Mouse (Mus musculus): Measurements from ENCODE around the gene Trim31.
A peak's percentile ranks its signal among the peaks of the same experiment; 100 is the strongest.
"Not testable (repeated sequence)": the region's sequence is repeated elsewhere in the genome, so short reads cannot be mapped to it uniquely, and the experiment has no call there.

Gene Trim31

GRCm38 (mm10) chr17:36897552-36898205 lies at the start of gene Trim31:
Gene Trim31 (plus strand): TSS chr17:36898118.
- no peak for DNase-seq

- DNase-seq = no peak
These were observed 49.0 kb upstream of the Trim31 start for GRCm38 (mm10) chr17:36848911-36849310.

GRCm38 (mm10) chr17:36849992-36850391 lies 47.9 kb upstream of the Trim31 start:
- DNase-seq = no peak

GRCm38 (mm10) chr17:36851200-36851599 lies 46.7 kb upstream of the Trim31 start:
- no peak for DNase-seq

- no peak for DNase-seq
These were observed 46.3 kb upstream of the Trim31 start for GRCm38 (mm10) chr17:36851627-36852026.

- DNase-seq = no peak
These were observed 42.4 kb upstream of the Trim31 start for GRCm38 (mm10) chr17:36855484-36855883.

- DNase-seq = no peak
These were observed 41.7 kb upstream of the Trim31 start for GRCm38 (mm10) chr17:36856236-36856635.

GRCm38 (mm10) chr17:36858181-36858580 lies 39.7 kb upstream of the Trim31 start:
- no peak for DNase-seq

GRCm38 (mm10) chr17:36861680-36862079 lies 36.2 kb upstream of the Trim31 start:
- no peak for DNase-seq

GRCm38 (mm10) chr17:36866719-36867527 lies 31.0 kb upstream of the Trim31 start, which contains the start of gene Trim15:
Gene Trim15 (minus strand): TSS chr17:36867210.
- DNase-seq = no peak

GRCm38 (mm10) chr17:36868836-36869235 lies 29.1 kb upstream of the Trim31 start:
- DNase-seq = no peak

- no peak for DNase-seq
These were observed 28.5 kb upstream of the Trim31 start, which contains the start of gene Trim10 for GRCm38 (mm10) chr17:36869284-36869954. Gene Trim10 (plus strand): TSS chr17:36869574.

- peak; percentile 61 to 64 for DNase-seq
These were observed 27.7 kb upstream of the Trim31 start for GRCm38 (mm10) chr17:36869955-36870810.

- no peak for DNase-seq
These were observed 23.3 kb upstream of the Trim31 start for GRCm38 (mm10) chr17:36874636-36875035.

GRCm38 (mm10) chr17:36883350-36883749 lies 14.6 kb upstream of the Trim31 start:
- DNase-seq = no peak

- DNase-seq = no peak
These were observed 12.7 kb upstream of the Trim31 start for GRCm38 (mm10) chr17:36885132-36885790.

- no peak for DNase-seq
These were observed 7.6 kb upstream of the Trim31 start, which contains the start of gene Trim40 for GRCm38 (mm10) chr17:36890073-36890903. Gene Trim40 (minus strand): TSS chr17:36890123.

- not testable (repeated sequence) for DNase-seq
These were observed 6.4 kb upstream of the Trim31 start for GRCm38 (mm10) chr17:36891496-36891895.

GRCm38 (mm10) chr17:36892362-36892761 lies 5.6 kb upstream of the Trim31 start:
- DNase-seq = peak; percentile 66 to 67

- no peak for DNase-seq
These were observed 4.5 kb upstream of the Trim31 start for GRCm38 (mm10) chr17:36893387-36893786.

- peak; percentile 66 to 76 for DNase-seq
These were observed 1.3 kb upstream of the Trim31 start for GRCm38 (mm10) chr17:36896583-36896982.

All from cerebellum, postnatal 10 days (tissue).